Mouse (Mus musculus) testis, adult 2 months (tissue): ENCODE results near the gene Il9.

Experiments
- CTCF ChIP-seq: fragments of 200-500 bp; IDR thresholded peaks from 2 replicates; pipeline ENCODE4 v1.5.1; 2012; ENCODE audit warnings: low read depth, mild to moderate bottlenecking, inconsistent platforms, low read length, moderate library complexity; ENCODE audit not compliant: control insufficient read depth, insufficient read depth, insufficient replicate concordance
- POLR2A ChIP-seq: fragments of 200-500 bp; IDR thresholded peaks from 2 replicates; pipeline ENCODE4 v1.6.1; 2012; ENCODE audit warnings: low read depth, mild to moderate bottlenecking, inconsistent platforms, low read length, moderate library complexity; ENCODE audit not compliant: control insufficient read depth

GRCm38 (mm10) chr13:56443411-56443810 lies 38.6 kb downstream of the Il9 start:
- no peak for TF ChIP-seq POLR2A
- no peak for TF ChIP-seq CTCF
